Mouse (Mus musculus) ES-E14 (cell line): ENCODE measurements around the gene Cep68.

Experiments
- CHD2 ChIP-seq: IDR thresholded peaks from 2 replicates; pipeline ENCODE4 v1.6.1; 2014; ENCODE audit warnings: mild to moderate bottlenecking, low read depth, low read length, inconsistent platforms
- MAFK ChIP-seq: IDR thresholded peaks from 2 replicates; pipeline ENCODE4 v1.6.1; 2014; ENCODE audit warnings: mild to moderate bottlenecking, low read depth, low read length, inconsistent platforms; ENCODE audit not compliant: insufficient read depth
- ZNF384 ChIP-seq: IDR thresholded peaks from 2 replicates; pipeline ENCODE4 v1.6.1; 2012; ENCODE audit warnings: low read depth, low read length, inconsistent platforms

DNA sequence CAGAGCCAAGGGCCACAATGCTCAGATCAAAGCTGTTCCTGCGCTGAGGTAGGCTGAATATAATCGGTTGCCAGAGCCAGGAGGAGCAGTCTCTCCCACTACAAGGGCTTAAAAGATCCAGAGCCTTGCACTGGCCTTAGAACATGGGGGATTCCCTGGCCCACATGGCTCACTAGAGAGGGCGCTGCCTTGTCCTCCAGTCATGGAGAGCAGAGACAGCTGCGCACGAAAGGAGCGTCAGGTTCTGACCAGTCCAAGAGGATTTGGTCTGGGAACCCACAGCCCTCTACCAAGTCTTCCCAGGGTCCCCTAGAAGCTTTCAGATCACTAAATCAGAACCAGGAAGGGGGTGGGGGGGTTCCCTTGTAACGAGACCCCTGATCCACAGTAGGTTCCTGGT is 7.9 kb downstream of the Cep68 start:
- TF ChIP-seq CHD2 (no peak), ZNF384 (no peak), MAFK (no peak)
